26 mouse cellular contexts compared by ENCODE assay signal in the genomic region with DNA sequence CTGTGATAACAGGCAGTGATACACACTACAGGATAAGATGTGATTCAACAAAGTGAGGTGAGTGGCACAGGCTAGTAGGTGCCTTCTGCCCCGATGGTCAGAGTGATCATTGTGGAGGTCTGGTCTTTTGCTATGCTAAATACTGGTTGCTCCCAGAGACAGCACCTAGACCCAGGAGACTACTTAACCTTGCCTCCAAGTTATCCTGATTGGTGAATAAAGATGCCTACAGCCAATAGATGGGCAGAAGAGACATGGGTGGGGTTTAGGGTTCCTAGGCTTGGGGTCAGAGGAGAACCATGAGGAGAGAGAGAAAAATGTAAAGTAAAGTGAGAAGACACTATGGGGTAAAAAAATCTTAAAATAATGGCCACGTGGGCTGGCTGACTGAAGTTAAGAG. TPM values are rescaled to one million over a fixed set of nuclear protein-coding genes. Genes with fewer than 3 reads are reported as not detected.
A peak's percentile ranks its signal among the peaks of the same experiment; 100 is the strongest.
DNase-seq lines count a peak whose midpoint lies in the region; ATAC-seq and TF ChIP-seq lines count a peak whose summit lies in the region.
"Had no signal": no experiment of that assay in that cellular context is flagged by ENCODE, and none has a peak within 500 bp of the region (broad histone marks: within the 10 kb centered on the region; RNA-seq: fewer than 3 reads in every experiment).

No protein-coding gene starts in this region.

- ATAC-seq in heart, embryonic 16.5 days (replicated peaks; ENCODE audit: extremely low read depth, insufficient read depth, low FRiP score): no peak
- no peak for ATAC-seq in CD4-positive, CD25-positive, alpha-beta regulatory T cell, adult 4 months
- ATAC-seq: forebrain, embryonic 14.5 days; forebrain, postnatal 0 days; intestine, postnatal 0 days had no signal

- no peak overlapping the region for H3K4me2 ChIP-seq in heart, embryonic 16.5 days (ENCODE audit: low read depth, low read length)
- H3K4me2 ChIP-seq: embryonic facial prominence, embryonic 12.5 days; embryonic facial prominence, embryonic 15.5 days; heart, embryonic 11.5 days; hindbrain, embryonic 15.5 days had no signal

- H3K27ac ChIP-seq in heart, embryonic 16.5 days (ENCODE audit: low read length): peak overlapping the region; percentile 35; the same call in 1 of the 2 replicates
- no peak overlapping the region for H3K27ac ChIP-seq in ES-E14 (ENCODE audit: insufficient read depth, low read depth, low read length, poor library complexity, severe bottlenecking)
- H3K27ac ChIP-seq: embryonic facial prominence, embryonic 12.5 days; embryonic facial prominence, embryonic 15.5 days; hindbrain, embryonic 15.5 days had no signal

- H3K9ac ChIP-seq in heart, embryonic 16.5 days (ENCODE audit: low read length): no peak overlapping the region
- H3K9ac ChIP-seq in ES-E14 (ENCODE audit: insufficient read depth, low read depth, low read length, poor library complexity, severe bottlenecking): no peak overlapping the region
- H3K9ac ChIP-seq: embryonic facial prominence, embryonic 12.5 days; embryonic facial prominence, embryonic 15.5 days; forebrain, postnatal 0 days; hindbrain, embryonic 15.5 days had no signal

- no peaks in the 10 kb centered on the region for H3K9me3 ChIP-seq in heart, embryonic 16.5 days (replicated peaks; ENCODE audit: control insufficient read depth, low read length)
- H3K9me3 ChIP-seq in ES-E14 (ENCODE audit: control insufficient read depth, insufficient read depth, low read depth, low read length): no peaks in the 10 kb centered on the region
- H3K9me3 ChIP-seq: embryonic facial prominence, embryonic 12.5 days; embryonic facial prominence, embryonic 15.5 days; G1E; hindbrain, embryonic 15.5 days had no signal

- H3K36me3 ChIP-seq in heart, embryonic 16.5 days (ENCODE audit: control insufficient read depth, insufficient read depth): peaks cover 17% of the 10 kb centered on the region; the same call in 1 of the 2 replicates
- no peaks in the 10 kb centered on the region for H3K36me3 ChIP-seq in ES-E14 (ENCODE audit: control insufficient read depth, insufficient read depth, low read length, poor library complexity, severe bottlenecking)
- H3K36me3 ChIP-seq: embryonic facial prominence, embryonic 12.5 days had no signal

- no peak for DNase-seq in heart, adult 9 months (ENCODE audit: low spot score in 2 of 2)
- DNase-seq in ES-E14 (ENCODE audit: low read depth, low spot score): peak; percentile 45
- DNase-seq in R1 (ENCODE audit: low read depth, low spot score): peak; percentile 72
- peak; percentile 20 for DNase-seq in c-Kit-positive CD71-positive TER-119-negative erythroid progenitor cells, embryonic 14.5 days (ENCODE audit: low read depth)
- no peak for DNase-seq in left cerebral cortex, adult 9 months (ENCODE audit: low spot score in 2 of 2)
- DNase-seq in frontal cortex, adult 2 months (ENCODE audit: extremely low spot score in 1 of 2, low spot score in 1 of 2): no peak
- DNase-seq: adrenal gland, adult 2 months; adrenal gland, postnatal 14 days; cerebellum, adult 18-20 months; cerebellum, adult 9-11 months; cerebellum, postnatal 25 days; forebrain, postnatal 0 days; gastrocnemius, postnatal 25 days; heart, postnatal 14 days; heart, postnatal 4 days; kidney, adult 2 months had no signal

- 46% methylated on average over 2 of the region's 2 CpGs for WGBS in heart, embryonic 16.5 days

- peaks cover 20% of the 10 kb centered on the region for H3K4me1 ChIP-seq in heart, embryonic 16.5 days (ENCODE audit: control insufficient read depth, insufficient read depth, low read length)
- peaks cover 0 to 3% of the 10 kb centered on the region in 2 experiments; a peak in 2 of 4 replicates for H3K4me1 ChIP-seq in ES-E14 (ENCODE audit: control insufficient read depth in 2 of 2, insufficient read depth in 2 of 2, low read length in 2 of 2, poor library complexity in 1 of 2)

- no peaks in the 10 kb centered on the region for H3K27me3 ChIP-seq in heart, embryonic 16.5 days (ENCODE audit: control insufficient read depth, insufficient read depth, low read length)
- H3K27me3 ChIP-seq: embryonic facial prominence, embryonic 12.5 days; embryonic facial prominence, embryonic 15.5 days; hindbrain, embryonic 15.5 days had no signal

- in situ Hi-C loops in ES-E14 (cut with MboI; ENCODE audit: low sequenced_read_pairs in 2 of 2, unreplicated experiment in 2 of 2): no loop called here

- no peak overlapping the region for H3K4me3 ChIP-seq in heart, embryonic 16.5 days (ENCODE audit: low read length)
- no peak overlapping the region for H3K4me3 ChIP-seq in ES-E14 (ENCODE audit: insufficient read depth in 1 of 2, low read depth in 1 of 2, low read length in 2 of 2, poor library complexity in 1 of 2, severe bottlenecking in 1 of 2)
- H3K4me3 ChIP-seq: embryonic facial prominence, embryonic 12.5 days; embryonic facial prominence, embryonic 15.5 days; heart, adult 2 months; hindbrain, embryonic 15.5 days had no signal

TF ChIP-seq in ES-E14, 5 proteins besides CTCF, POLR2A, EP300 and RAD21:
- TF ChIP-seq HCFC1 (IDR thresholded peaks at IDR 0.05; ENCODE audit: borderline replicate concordance, insufficient read depth, low read length) (no peak), ZNF384 (IDR thresholded peaks at IDR 0.05; ENCODE audit: low read depth, low read length) (no peak), ZC3H11A (IDR thresholded peaks at IDR 0.05; ENCODE audit: borderline replicate concordance, low read depth, low read length) (no peak), MAFK (IDR thresholded peaks at IDR 0.05; ENCODE audit: insufficient read depth, low read depth, low read length) (no peak), CHD2 (IDR thresholded peaks at IDR 0.05; ENCODE audit: low read depth, low read length) (0 out of 2 replicates have a peak, but pooled peaks have one; percentile 44)

RNA-seq across cellular contexts. Expression of a gene that starts 4.8 kb away (rescaled TPM):
- 22.1 and 22.6 TPM in 2 replicates for polyA plus RNA-seq in heart, embryonic 16.5 days (2015; fragmentation: Nextera tagmentation; extraction: Ambion mirVana)
- 7.1 and 8.6 TPM in 2 replicates for total RNA-seq in ES-E14 (2012; rRNA removed)
- 10 to 100 TPM; 11.7 to 19.7 TPM for polyA plus RNA-seq in CD4-positive, CD25-positive, alpha-beta regulatory T cell, adult 4 months (2017; shearing (Covaris generic))
- polyA plus RNA-seq in frontal cortex, adult 2 months (2012; rRNA removed): 21.1 and 22.5 TPM in 2 replicates

Comparison
In these comparisons a context has a peak if more than half of its experiments do, and no peak if none do; other contexts are left out.
1. DNase-seq: peak in ES-E14 (single experiment), R1 (single experiment) and c-Kit-positive CD71-positive TER-119-negative erythroid progenitor cells, embryonic 14.5 days (single experiment); none in heart, adult 9 months (0 of 2), left cerebral cortex, adult 9 months (0 of 2) and frontal cortex, adult 2 months (0 of 2).